Mouse (Mus musculus): ENCODE measurements at regions not wholly inside any gene's neighbourhood (a gene's known extent, or its start where the extent isn't known, plus 50 kb on each side); places are given as distances from the start of the nearest gene placed in this dataset.

GRCm38 (mm10) chr6:143372487-143372886 is 205.5 kb downstream of the Etnk1 start:
- no peak for DNase-seq (ENCODE audit: low read depth, low spot score)

- peak; percentile 37 for DNase-seq (ENCODE audit: low read depth, low spot score)
Measured at GRCm38 (mm10) chr6:143373686-143374273, 206.8 kb downstream of the Etnk1 start.

GRCm38 (mm10) chr6:143375951-143376713 is 209.1 kb downstream of the Etnk1 start:
- no peak for DNase-seq (ENCODE audit: low read depth, low spot score)

GRCm38 (mm10) chr6:143377121-143377520 is 210.1 kb downstream of the Etnk1 start:
- DNase-seq (ENCODE audit: low read depth, low spot score), result no peak

GRCm38 (mm10) chr6:143378126-143378525 is 211.1 kb downstream of the Etnk1 start:
- DNase-seq (ENCODE audit: low read depth, low spot score), result no peak

GRCm38 (mm10) chr6:143380490-143380889 is 213.5 kb downstream of the Etnk1 start:
- DNase-seq (ENCODE audit: low read depth, low spot score), result no peak

- DNase-seq (ENCODE audit: low read depth, low spot score), result no peak
Measured at GRCm38 (mm10) chr6:143386597-143387450, 219.8 kb downstream of the Etnk1 start.

GRCm38 (mm10) chr6:143393543-143394207 is 226.7 kb downstream of the Etnk1 start:
- DNase-seq (ENCODE audit: low read depth, low spot score), result no peak

- DNase-seq (ENCODE audit: low read depth, low spot score), result no peak
Measured at GRCm38 (mm10) chr6:143394377-143394776, 227.4 kb downstream of the Etnk1 start.

- no peak for DNase-seq (ENCODE audit: low read depth, low spot score)
Measured at GRCm38 (mm10) chr6:143401436-143401835, 234.4 kb downstream of the Etnk1 start.

GRCm38 (mm10) chr6:143401921-143402320 is 234.9 kb downstream of the Etnk1 start:
- no peak for DNase-seq (ENCODE audit: low read depth, low spot score)

GRCm38 (mm10) chr6:143402766-143403165 is 235.7 kb downstream of the Etnk1 start:
- no peak for DNase-seq (ENCODE audit: low read depth, low spot score)

GRCm38 (mm10) chr6:143404521-143404920 is 237.5 kb downstream of the Etnk1 start:
- no peak for DNase-seq (ENCODE audit: low read depth, low spot score)

- DNase-seq (ENCODE audit: low read depth, low spot score), result no peak
Measured at GRCm38 (mm10) chr6:143412056-143412455, 245.0 kb downstream of the Etnk1 start.

- DNase-seq (ENCODE audit: low read depth, low spot score), result no peak
Measured at GRCm38 (mm10) chr6:143412721-143413120, 245.7 kb downstream of the Etnk1 start.

GRCm38 (mm10) chr6:143414590-143415382 is 247.8 kb downstream of the Etnk1 start:
- no peak for DNase-seq (ENCODE audit: low read depth, low spot score)

GRCm38 (mm10) chr6:143415383-143415778 is 248.4 kb downstream of the Etnk1 start:
- DNase-seq (ENCODE audit: low read depth, low spot score), result no peak

GRCm38 (mm10) chr6:143419872-143420271 is 252.9 kb downstream of the Etnk1 start:
- DNase-seq (ENCODE audit: low read depth, low spot score), result peak; percentile 13

GRCm38 (mm10) chr6:143423026-143423425 is 256.0 kb downstream of the Etnk1 start:
- no peak for DNase-seq (ENCODE audit: low read depth, low spot score)

GRCm38 (mm10) chr6:143425182-143425829 is 258.3 kb downstream of the Etnk1 start:
- DNase-seq (ENCODE audit: low read depth, low spot score), result peak; percentile 43

Measured in CD4-positive helper T cell, adult 2 months (primary cell).